Mouse (Mus musculus) ES-E14 (cell line): ENCODE results near the gene Lrriq4. TPM values are rescaled to one million over a fixed set of nuclear protein-coding genes. Genes with fewer than 3 reads are reported as not detected.
A peak's percentile ranks its signal among the peaks of the same experiment; 100 is the strongest.

Experiments
- DNase-seq: peaks from one replicate; pipeline ENCODE4 v3.0.0-alpha.2; 2013; ENCODE audit warnings: low read depth, low spot score
- H3K27ac ChIP-seq: 2 replicates; pipeline ENCODE4 v1.5.1; 2012; ENCODE audit warnings: low read depth, mild to moderate bottlenecking, low read length, moderate library complexity, mixed read lengths; ENCODE audit not compliant: poor library complexity, insufficient read depth, severe bottlenecking
- H3K36me3 ChIP-seq: 2 replicates; pipeline ENCODE4 v1.6.1; 2012; ENCODE audit warnings: mild to moderate bottlenecking, low read length, moderate library complexity, mixed read lengths; ENCODE audit not compliant: control insufficient read depth, poor library complexity, insufficient read depth, severe bottlenecking
- H3K4me1 ChIP-seq, 2 experiments: fragments of 150-350 bp in 1 of 2; sonication (generic) in 1 of 2; 2 replicates each; pipeline ENCODE4 v1.6.1; 2012; ENCODE audit warnings: low read length in 2 of 2, mild to moderate bottlenecking in 1 of 2, mixed read lengths in 1 of 2; ENCODE audit not compliant: control insufficient read depth in 2 of 2, insufficient read depth in 2 of 2, poor library complexity in 1 of 2
- H3K4me3 ChIP-seq, 2 experiments: fragments of 150-350 bp in 1 of 2; sonication (generic) in 1 of 2; 2 replicates each; pipeline ENCODE4 v1.5.1; 2012; ENCODE audit warnings: low read length in 2 of 2, low read depth in 1 of 2, mild to moderate bottlenecking in 1 of 2, mixed read lengths in 1 of 2; ENCODE audit not compliant: insufficient read depth in 1 of 2, poor library complexity in 1 of 2, severe bottlenecking in 1 of 2
- H3K9ac ChIP-seq: 2 replicates; pipeline ENCODE4 v1.6.1; 2012; ENCODE audit warnings: low read depth, mild to moderate bottlenecking, low read length, mixed read lengths; ENCODE audit not compliant: poor library complexity, insufficient read depth, severe bottlenecking
- H3K9me3 ChIP-seq: fragments of 150-350 bp; sonication (generic); 2 replicates; pipeline ENCODE4 v1.6.1; 2012; ENCODE audit warnings: low read depth, mild to moderate bottlenecking, low read length; ENCODE audit not compliant: control insufficient read depth, insufficient read depth
- CHD2 ChIP-seq: IDR thresholded peaks from 2 replicates; pipeline ENCODE4 v1.6.1; 2014; ENCODE audit warnings: mild to moderate bottlenecking, low read depth, low read length, inconsistent platforms
- HCFC1 ChIP-seq: IDR thresholded peaks from 2 replicates; pipeline ENCODE4 v1.6.1; 2012; ENCODE audit warnings: low read length, inconsistent platforms, borderline replicate concordance; ENCODE audit not compliant: insufficient read depth
- MAFK ChIP-seq: IDR thresholded peaks from 2 replicates; pipeline ENCODE4 v1.6.1; 2014; ENCODE audit warnings: mild to moderate bottlenecking, low read depth, low read length, inconsistent platforms; ENCODE audit not compliant: insufficient read depth
- ZC3H11A ChIP-seq: IDR thresholded peaks from 2 replicates; pipeline ENCODE4 v1.6.1; 2012; ENCODE audit warnings: low read depth, mild to moderate bottlenecking, inconsistent platforms, low read length, borderline replicate concordance
- ZNF384 ChIP-seq: IDR thresholded peaks from 2 replicates; pipeline ENCODE4 v1.6.1; 2012; ENCODE audit warnings: low read depth, low read length, inconsistent platforms
- in situ Hi-C, 2 experiments: fragments of 600-800 bp; cut with MboI; formaldehyde crosslinking; loops; one replicate each; pipeline ENCODE4 v1.15.1; 2025; ENCODE audit warnings: low sequenced_read_pairs in 2 of 2, inconsistent platforms in 1 of 2; ENCODE audit not compliant: unreplicated experiment in 2 of 2
- total RNA-seq: library from RNA; depleted of rRNA; stranded (reverse); fragments of 300-350 nt; gene quantifications from 2 replicates; pipeline ENCODE4 v1.2.3, GENCODE M21; 2012

Lrriq4 gene
- total RNA-seq, 1 experiment: 1.9 TPM

- Histone ChIP-seq H3K4me1 (peaks cover 0 to 3% of the 10 kb centered on the region in 2 experiments; a peak in 1 of 4 replicates), H3K27ac (no peak overlapping the region), H3K9ac (peak overlapping the region; percentile 62; the same call in 1 of the 2 replicates), H3K36me3 (peaks cover 2% of the 10 kb centered on the region; the same call in 1 of the 2 replicates), H3K4me3 (peak overlapping the region; percentile 59 to 66), H3K9me3 (no peaks in the 10 kb centered on the region)
- DNase-seq: no peak
- no peak for TF ChIP-seq HCFC1
- TF ChIP-seq MAFK: no peak
- no peak for TF ChIP-seq CHD2
- no peak for TF ChIP-seq ZNF384
- TF ChIP-seq ZC3H11A: no peak
- in situ Hi-C loops: no loop called here
Observed at GRCm38 (mm10) chr3:30600717-30601116, 43.6 kb upstream of the Lrriq4 start.

- H3K9ac ChIP-seq: no peak overlapping the region
- in situ Hi-C loops: no loop called here
Observed at GRCm38 (mm10) chr3:30601175-30601574, 43.1 kb upstream of the Lrriq4 start.

DNA sequence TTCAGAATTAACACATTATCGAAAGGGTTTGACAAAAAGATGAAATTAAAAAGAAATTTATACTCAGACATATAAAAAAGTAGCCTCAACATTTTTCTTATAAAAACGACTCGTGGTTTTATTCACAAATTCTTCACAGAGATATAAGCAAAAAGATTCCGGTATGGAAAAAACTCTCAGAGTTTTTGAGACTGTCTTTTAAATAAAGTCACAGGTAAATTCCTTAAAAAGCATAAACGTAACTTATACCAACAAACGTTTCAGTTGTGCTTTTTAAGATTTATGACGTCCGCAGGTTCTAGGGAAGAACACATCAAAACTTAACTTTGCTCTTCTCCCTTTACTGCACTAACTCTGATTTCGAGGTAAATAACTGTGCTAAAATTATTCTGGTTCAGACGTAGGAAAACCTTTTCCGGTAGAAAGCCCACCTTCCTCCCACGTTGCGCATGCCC lies 42.7 kb upstream of the Lrriq4 start:
- no peak for DNase-seq
- peak overlapping the region; percentile 91 to 97 for H3K4me3 ChIP-seq
- in situ Hi-C loops: no loop called here
- no peak for TF ChIP-seq ZC3H11A
- no peak for TF ChIP-seq HCFC1
- TF ChIP-seq CHD2: no peak
- TF ChIP-seq MAFK: no peak
- H3K9me3 ChIP-seq: no peaks in the 10 kb centered on the region
- H3K4me1 ChIP-seq: peaks cover 0 to 3% of the 10 kb centered on the region in 2 experiments; a peak in 1 of 4 replicates
- H3K36me3 ChIP-seq: peaks cover 5% of the 10 kb centered on the region; the same call in 1 of the 2 replicates
- no peak overlapping the region for H3K9ac ChIP-seq
- no peak overlapping the region; the same call in 1 of the 2 replicates for H3K27ac ChIP-seq

More at GRCm38 (mm10) chr3:30601175-30601574, 43.1 kb upstream of the Lrriq4 start:
- DNase-seq: peak; percentile 72
- Histone ChIP-seq H3K4me3 (peak overlapping the region; percentile 11 to 97; a peak in 3 of 4 replicates), H3K27ac (no peak overlapping the region), H3K36me3 (peaks cover 2% of the 10 kb centered on the region; the same call in 1 of the 2 replicates), H3K4me1 (peaks cover 0 to 3% of the 10 kb centered on the region in 2 experiments; a peak in 1 of 4 replicates), H3K9me3 (no peaks in the 10 kb centered on the region)
- TF ChIP-seq CHD2 (no peak), HCFC1 (0 out of 2 replicates have a peak, but pooled peaks have one; percentile 9), MAFK (peak; percentile 93)

- DNase-seq: peak; percentile 95
- Histone ChIP-seq H3K9me3 (no peaks in the 10 kb centered on the region), H3K4me3 (peak within 1 kb of the TSS; percentile 91 to 97), H3K4me1 (peaks cover 0 to 3% of the 10 kb centered on the region in 2 experiments; a peak in 1 of 4 replicates), H3K9ac (peak within 1 kb of the TSS; percentile 96), H3K36me3 (peaks cover 7% of the 10 kb centered on the region; the same call in 1 of the 2 replicates), H3K27ac (peak within 1 kb of the TSS; percentile 89)
- TF ChIP-seq CHD2: no peak
- peak; percentile 97 for TF ChIP-seq HCFC1
- in situ Hi-C loops: no loop called here
Observed at GRCm38 (mm10) chr3:30602065-30602739, 42.1 kb upstream of the Lrriq4 start, which contains the start of gene Mynn. Gene Mynn, plus strand, starts transcription at chr3:30602065.
